Mouse (Mus musculus) brain, adult 2 months (tissue): Measurements from ENCODE around the gene Aen.
A peak's percentile ranks its signal among the peaks of the same experiment; 100 is the strongest.

Source experiments
- DNase-seq: peaks from one replicate; pipeline ENCODE4 v3.0.0; 2011; ENCODE audit warnings: low read depth, low spot score

Aen gene

DNA sequence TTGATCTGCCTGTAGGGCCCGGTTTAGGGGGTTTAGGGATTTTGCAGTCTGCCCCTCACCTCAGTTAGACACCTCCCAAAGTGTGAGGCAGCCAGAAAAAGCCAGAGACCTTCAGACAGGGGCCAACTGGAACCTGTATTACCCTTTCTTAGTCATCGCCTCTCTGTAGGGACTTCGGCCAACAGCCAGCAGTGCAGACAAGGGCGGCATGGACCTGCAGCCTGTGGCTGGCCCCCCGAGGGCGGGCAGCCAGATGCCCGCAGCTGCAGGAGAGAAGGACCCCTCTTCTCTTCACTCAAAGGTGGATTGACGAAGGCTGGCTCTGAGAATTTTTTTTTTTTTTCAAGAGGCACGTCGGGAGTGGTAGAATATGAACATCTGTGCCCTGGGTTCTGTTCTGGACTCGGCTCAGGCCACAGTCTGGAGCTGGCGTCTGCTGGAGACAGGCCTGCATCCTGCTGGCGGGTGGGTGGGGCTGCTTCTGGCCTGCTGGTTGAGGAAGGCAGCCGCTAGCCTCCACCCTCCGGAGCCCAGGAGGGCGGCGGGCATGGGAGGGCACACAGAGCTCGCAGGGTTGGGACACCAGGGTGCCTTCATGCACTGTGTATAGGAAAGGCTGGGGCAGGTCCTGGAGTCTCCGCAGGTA, 43.4 kb downstream of the Aen start:
- no peak for DNase-seq

DNA sequence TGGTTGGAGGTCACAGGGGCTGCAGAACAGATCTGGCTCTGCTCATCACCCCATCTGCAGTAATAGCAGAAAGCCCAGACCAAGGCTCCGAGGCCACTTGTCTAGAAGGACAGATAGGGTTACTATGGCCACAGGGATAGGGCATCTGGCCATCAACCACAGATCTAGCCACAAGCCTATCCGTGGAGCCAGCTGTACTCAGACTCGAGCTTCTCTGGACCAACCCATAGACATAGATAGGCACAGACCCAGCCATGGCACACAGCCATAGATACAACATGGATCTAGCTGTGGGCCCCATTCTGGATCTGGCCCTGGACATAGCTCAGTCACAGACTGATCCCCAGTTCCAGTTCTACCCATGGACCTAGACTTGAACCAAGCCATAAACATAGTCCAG, 45.3 kb downstream of the Aen start:
- no peak for DNase-seq

DNA sequence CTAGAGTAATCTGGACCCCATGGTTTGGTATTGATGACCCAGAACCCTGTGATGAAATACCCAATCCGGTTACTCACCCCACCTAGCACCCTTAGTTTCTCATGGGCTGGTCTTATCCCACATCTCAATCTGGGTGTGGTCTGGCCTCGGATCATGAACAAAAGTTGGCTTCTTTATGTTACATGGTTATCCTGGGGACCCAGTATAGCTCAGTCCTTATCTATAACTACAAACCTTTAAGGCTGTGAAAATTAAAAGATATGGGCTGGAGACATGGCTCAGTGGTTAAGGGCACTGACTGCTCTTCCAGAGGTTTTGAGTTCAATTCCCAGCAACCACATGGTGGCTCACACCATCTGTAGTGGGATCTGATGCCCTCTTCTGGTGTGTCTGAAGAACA, 46.9 kb downstream of the Aen start:
- DNase-seq, result no peak

DNA sequence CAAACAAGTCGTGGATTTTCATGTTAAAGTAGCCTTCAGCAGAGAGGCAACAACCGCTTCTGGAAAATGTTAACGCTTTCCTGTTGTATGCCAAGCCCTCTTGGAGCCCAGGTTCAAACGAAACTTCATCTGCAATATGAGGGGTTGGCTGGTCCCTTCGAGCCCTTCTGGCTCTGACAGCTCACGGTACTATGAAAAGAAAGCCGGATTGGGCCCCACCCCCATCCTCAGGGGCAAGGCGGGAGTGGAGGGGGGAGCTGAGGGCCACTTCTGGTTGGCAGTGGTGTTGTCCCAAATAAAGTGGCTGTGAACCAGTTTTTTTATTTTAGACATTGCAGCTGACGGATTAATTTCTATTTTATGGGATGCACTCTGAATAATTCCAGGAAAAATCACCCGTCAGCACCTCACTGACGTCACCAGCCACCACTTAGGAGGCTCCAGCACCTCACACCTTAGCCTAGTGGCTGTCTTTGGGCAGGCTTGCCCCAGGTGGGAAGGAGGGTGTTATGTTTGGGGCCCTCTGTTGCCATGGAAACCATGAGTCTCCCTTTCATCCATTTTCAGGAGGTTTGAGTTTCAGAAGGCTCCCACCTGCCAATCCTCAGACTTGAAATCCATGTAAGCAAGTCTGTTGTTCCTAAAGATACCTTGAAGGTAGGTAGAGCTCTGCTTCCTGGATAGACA, 58.4 kb downstream of the Aen start:
- peak; percentile 20 for DNase-seq

DNA sequence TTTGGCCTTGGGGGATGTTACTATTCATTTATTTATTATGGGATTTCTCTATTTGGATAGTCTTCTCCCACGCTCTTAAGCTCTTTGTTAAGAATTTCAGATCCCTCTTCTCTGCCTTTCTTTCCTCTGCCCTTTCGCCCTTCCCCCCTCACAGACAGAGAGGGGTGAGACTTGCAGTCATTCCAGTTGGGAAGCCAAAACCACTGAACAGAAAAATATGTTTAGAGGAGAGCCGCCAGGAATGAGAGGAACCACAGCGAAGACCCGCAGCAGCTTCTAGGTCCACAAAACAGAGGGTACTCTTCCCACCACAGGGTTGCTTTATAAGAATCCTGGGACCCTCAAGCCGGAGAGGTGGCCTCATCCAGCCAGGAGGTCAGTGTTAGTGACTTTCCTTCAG, 59.0 kb downstream of the Aen start:
- no peak for DNase-seq

DNA sequence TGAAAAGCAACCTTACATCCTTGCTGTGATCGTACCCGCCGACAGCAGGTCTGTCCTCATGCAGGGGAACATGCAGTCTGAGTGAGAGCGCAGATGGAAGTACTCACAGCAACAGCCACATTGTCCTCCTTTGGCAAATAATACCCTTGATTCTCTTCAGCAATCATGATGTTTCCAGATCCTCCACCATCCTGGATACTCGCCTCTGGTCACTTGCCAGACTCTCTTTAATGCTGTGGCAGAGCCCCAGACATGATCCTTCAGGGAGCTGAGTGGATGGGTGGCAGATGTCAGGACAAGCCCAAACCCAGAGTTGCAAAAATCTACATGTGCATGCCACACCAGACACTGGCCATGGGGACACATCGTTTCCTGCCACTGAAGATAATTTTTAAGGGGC, 59.4 kb downstream of the Aen start:
- DNase-seq, result peak; percentile 12

DNA sequence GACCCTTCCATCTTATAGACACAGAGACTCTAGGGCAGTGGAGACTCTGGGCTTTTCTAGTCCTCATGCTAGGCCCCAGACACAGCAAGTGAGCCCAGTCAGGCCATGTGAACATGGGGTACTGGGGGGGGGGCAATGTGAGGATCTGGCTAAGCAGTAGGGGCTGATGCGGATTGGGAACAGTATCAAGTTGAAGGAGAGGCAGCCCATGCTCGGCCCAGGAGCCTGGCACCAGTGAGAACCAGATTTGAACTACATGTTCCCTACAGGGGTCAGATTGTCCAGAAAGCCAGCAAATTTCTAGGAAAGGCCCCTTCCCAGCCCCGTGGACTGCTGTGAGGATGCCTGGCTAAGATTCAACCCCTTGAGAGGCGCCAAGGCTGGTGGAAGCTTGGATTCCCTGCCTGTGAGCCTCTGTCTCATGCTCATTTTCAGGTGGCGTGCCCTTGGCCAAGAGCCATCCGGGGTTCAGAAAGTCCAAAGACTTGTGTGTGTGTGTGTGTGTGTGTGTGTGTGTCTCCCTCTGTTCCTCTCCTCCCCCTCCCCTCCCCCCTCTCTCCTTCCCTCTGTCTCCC, 62.9 kb downstream of the Aen start:
- DNase-seq, result no peak
